Mouse (Mus musculus) lung, embryonic 16.5 days (tissue): Measurements from ENCODE around the gene Kcns1. TPM values are rescaled to one million over a fixed set of nuclear protein-coding genes. Genes with fewer than 3 reads are reported as not detected.
A peak's percentile ranks its signal among the peaks of the same experiment; 100 is the strongest.

Experiments
- ATAC-seq: fragments of 200-750 bp; cut with Nextera tagmentation; 2 replicates; pipeline ENCODE4 v1.8.0; 2017; ENCODE audit warnings: low read depth, mild to moderate bottlenecking, moderate library complexity
- H3K27ac ChIP-seq: fragments of 300-500 bp; sonication (generic); 2 replicates; pipeline ENCODE4 v1.5.1; 2014; ENCODE audit warnings: mild to moderate bottlenecking, control low read depth, low read length
- H3K27me3 ChIP-seq: fragments of 300-500 bp; sonication (generic); 2 replicates; pipeline ENCODE4 v1.6.1; 2014; ENCODE audit warnings: low read depth, low read length, mixed read lengths; ENCODE audit not compliant: control insufficient read depth, insufficient read depth
- H3K36me3 ChIP-seq: fragments of 300-500 bp; sonication (generic); 2 replicates; pipeline ENCODE4 v1.6.1; 2014; ENCODE audit warnings: low read length; ENCODE audit not compliant: control insufficient read depth, insufficient read depth
- H3K4me1 ChIP-seq: fragments of 300-500 bp; sonication (generic); replicated peaks from 2 replicates; pipeline ENCODE4 v1.6.1; 2014; ENCODE audit warnings: low read length, mixed read lengths; ENCODE audit not compliant: control insufficient read depth, insufficient read depth
- H3K4me2 ChIP-seq: fragments of 300-500 bp; sonication (generic); 2 replicates; pipeline ENCODE4 v1.6.1; 2014; ENCODE audit warnings: low read depth, low read length, control low read depth
- H3K4me3 ChIP-seq: fragments of 300-500 bp; sonication (generic); 2 replicates; pipeline ENCODE4 v1.5.1; 2014; ENCODE audit warnings: mild to moderate bottlenecking, low read length, control low read depth
- H3K9ac ChIP-seq: fragments of 300-500 bp; sonication (generic); 2 replicates; pipeline ENCODE4 v1.6.1; 2014; ENCODE audit warnings: low read length, control low read depth
- H3K9me3 ChIP-seq: fragments of 300-500 bp; sonication (generic); 2 replicates; pipeline ENCODE4 v1.6.1; 2016; ENCODE audit warnings: low read length; ENCODE audit not compliant: control insufficient read depth
- WGBS: fragments of 180-500 bp; shearing (Covaris S2); extraction: QIAGEN DNeasy Blood & Tissue Kit; methylation state at CpG from one replicate; pipeline ENCODE4 v1.1.7; 2014; 5-methylcytosine and 5-hydroxymethylcytosine counted together
- polyA plus RNA-seq: library from polyadenylated mRNA; unstranded; fragments of >200 nt; fragmentation: Nextera tagmentation; extraction: Ambion mirVana; gene quantifications from 2 replicates; pipeline ENCODE4 v1.2.1, GENCODE M21; 2015

The Kcns1 gene
- polyA plus RNA-seq, 1 experiment from 2014 or later, result not detected

GRCm38 (mm10) chr2:164177831-164178230, 6.9 kb upstream of the Kcns1 start:
- Histone ChIP-seq H3K9ac (no peak overlapping the region), H3K4me3 (no peak overlapping the region), H3K27me3 (no peaks in the 10 kb centered on the region), H3K4me2 (no peak overlapping the region), H3K36me3 (no peaks in the 10 kb centered on the region), H3K9me3 (no peaks in the 10 kb centered on the region), H3K4me1 (no peaks in the 10 kb centered on the region; the same call in 1 of the 2 replicates), H3K27ac (no peak overlapping the region)
- 70% methylated on average over 5 of the region's 5 CpGs for WGBS
- no peak for ATAC-seq

GRCm38 (mm10) chr2:164175850-164176249, 4.9 kb upstream of the Kcns1 start:
- no peak for ATAC-seq
- peaks cover 3% of the 10 kb centered on the region for H3K4me1 ChIP-seq
- no peaks in the 10 kb centered on the region for H3K36me3 ChIP-seq
- H3K9ac ChIP-seq, result no peak overlapping the region
- 68% methylated on average over 3 of the region's 3 CpGs for WGBS
- no peaks in the 10 kb centered on the region for H3K9me3 ChIP-seq
- H3K4me3 ChIP-seq, result no peak overlapping the region
- H3K4me2 ChIP-seq, result no peak overlapping the region
- peaks cover 11% of the 10 kb centered on the region for H3K27me3 ChIP-seq
- H3K27ac ChIP-seq, result no peak overlapping the region

- Histone ChIP-seq H3K4me1 (peaks cover 5% of the 10 kb centered on the region), H3K4me3 (no peak overlapping the region), H3K36me3 (no peaks in the 10 kb centered on the region), H3K27me3 (peaks cover 21% of the 10 kb centered on the region), H3K9ac (no peak overlapping the region), H3K4me2 (no peak overlapping the region), H3K27ac (no peak overlapping the region), H3K9me3 (no peaks in the 10 kb centered on the region)
- WGBS, result 63% methylated on average over 8 of the region's 8 CpGs
- no peak for ATAC-seq
Observed at GRCm38 (mm10) chr2:164174649-164175395, 3.9 kb upstream of the Kcns1 start.

GRCm38 (mm10) chr2:164173394-164173793, 2.5 kb upstream of the Kcns1 start:
- WGBS, result 48% methylated on average over 3 of the region's 3 CpGs
- Histone ChIP-seq H3K27ac (no peak overlapping the region), H3K9ac (no peak overlapping the region), H3K36me3 (no peaks in the 10 kb centered on the region), H3K4me3 (no peak overlapping the region), H3K9me3 (no peaks in the 10 kb centered on the region), H3K27me3 (peaks cover 35% of the 10 kb centered on the region), H3K4me2 (no peak overlapping the region), H3K4me1 (peaks cover 7% of the 10 kb centered on the region)
- no peak for ATAC-seq

- no peak for ATAC-seq
- Histone ChIP-seq H3K27me3 (peaks cover 59% of the 10 kb centered on the region), H3K36me3 (no peaks in the 10 kb centered on the region), H3K9me3 (no peaks in the 10 kb centered on the region), H3K4me2 (no peak overlapping the region), H3K9ac (no peak overlapping the region), H3K27ac (no peak overlapping the region), H3K4me1 (peaks cover 12% of the 10 kb centered on the region), H3K4me3 (no peak overlapping the region)
- WGBS, result 4% methylated on average over 11 of the region's 11 CpGs
Observed at GRCm38 (mm10) chr2:164170326-164170725, 587 bp downstream of the Kcns1 start.

GRCm38 (mm10) chr2:164168571-164168946, 2.4 kb downstream of the Kcns1 start:
- Histone ChIP-seq H3K27me3 (peaks cover 59% of the 10 kb centered on the region), H3K9ac (no peak overlapping the region), H3K36me3 (no peaks in the 10 kb centered on the region), H3K9me3 (no peaks in the 10 kb centered on the region), H3K4me1 (peaks cover 12% of the 10 kb centered on the region), H3K4me2 (peak overlapping the region; percentile 54), H3K4me3 (peak overlapping the region; percentile 39), H3K27ac (no peak overlapping the region)
- peak; percentile 70 for ATAC-seq
- WGBS, result 10% methylated on average over 42 of the region's 42 CpGs

- Histone ChIP-seq H3K4me3 (peak overlapping the region; percentile 39), H3K4me2 (peak overlapping the region; percentile 54), H3K27me3 (peaks cover 59% of the 10 kb centered on the region), H3K4me1 (peaks cover 12% of the 10 kb centered on the region), H3K9me3 (no peaks in the 10 kb centered on the region), H3K27ac (no peak overlapping the region), H3K9ac (no peak overlapping the region), H3K36me3 (no peaks in the 10 kb centered on the region)
- 9% methylated on average over 90 of the region's 90 CpGs for WGBS
- ATAC-seq, result peak; percentile 36
Observed at GRCm38 (mm10) chr2:164167752-164168570, 3.0 kb downstream of the Kcns1 start.

GRCm38 (mm10) chr2:164164941-164165340, 6.0 kb downstream of the Kcns1 start:
- ATAC-seq, result no peak

GRCm38 (mm10) chr2:164161515-164162055, 9.3 kb downstream of the Kcns1 start:
- H3K4me1 ChIP-seq, result no peaks in the 10 kb centered on the region
- no peaks in the 10 kb centered on the region for H3K9me3 ChIP-seq
- no peak overlapping the region for H3K4me2 ChIP-seq
- H3K4me3 ChIP-seq, result no peak overlapping the region
- no peak overlapping the region for H3K9ac ChIP-seq
- no peaks in the 10 kb centered on the region for H3K36me3 ChIP-seq
- 69% methylated on average over 11 of the region's 11 CpGs for WGBS
- peaks cover 6% of the 10 kb centered on the region for H3K27me3 ChIP-seq
- no peak overlapping the region for H3K27ac ChIP-seq
- no peak for ATAC-seq

More at GRCm38 (mm10) chr2:164164941-164165340, 6.0 kb downstream of the Kcns1 start:
- Histone ChIP-seq H3K36me3 (no peaks in the 10 kb centered on the region), H3K4me2 (no peak overlapping the region), H3K4me3 (no peak overlapping the region), H3K9me3 (no peaks in the 10 kb centered on the region), H3K27me3 (peaks cover 39% of the 10 kb centered on the region), H3K27ac (no peak overlapping the region), H3K9ac (no peak overlapping the region), H3K4me1 (peaks cover 7% of the 10 kb centered on the region)
- WGBS, result 89% methylated on average over 5 of the region's 5 CpGs
